Mouse (Mus musculus): ENCODE measurements around the gene Myo18b.

The Myo18b gene

DNA sequence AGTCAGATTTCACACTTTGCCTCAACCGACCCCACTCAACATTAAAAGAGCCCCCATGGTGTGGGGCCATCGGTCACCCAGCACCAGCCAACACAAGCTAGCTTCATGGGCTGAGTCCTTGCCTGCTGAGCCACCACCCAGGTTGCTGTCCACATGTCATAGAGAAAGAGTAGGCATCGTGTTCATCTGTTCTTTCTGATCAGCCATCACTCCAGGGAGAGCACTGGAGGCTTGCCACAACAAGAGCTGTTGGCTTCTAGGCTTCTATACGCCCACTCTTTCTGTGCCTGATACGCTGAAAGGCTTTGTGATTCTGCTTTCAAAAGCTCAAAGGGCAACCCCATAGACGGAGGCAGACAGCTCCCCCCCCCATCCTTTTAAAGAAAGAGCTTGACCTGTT is 151.0 kb downstream of the Myo18b start:
- no peak for DNase-seq (ENCODE audit: low spot score)

DNA sequence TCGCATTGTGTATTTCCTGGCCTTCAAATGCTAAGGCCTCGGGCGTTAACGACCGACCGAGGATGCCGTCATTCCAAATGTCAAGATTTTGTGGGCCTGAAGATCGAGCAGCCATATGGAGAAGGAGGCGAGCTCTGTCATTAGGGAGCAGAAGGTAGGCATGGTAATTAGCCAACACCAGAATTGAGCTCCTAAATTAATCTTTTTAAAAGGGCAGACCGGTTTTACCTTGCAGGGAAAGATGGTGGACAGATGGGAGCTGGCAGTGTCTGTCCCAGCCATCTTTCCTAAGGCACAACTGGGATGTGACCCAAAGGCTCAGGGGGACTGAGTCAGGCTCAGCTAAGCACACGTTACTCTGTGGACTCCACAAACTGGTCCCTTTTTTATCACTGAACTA is 151.6 kb downstream of the Myo18b start:
- no peak for DNase-seq (ENCODE audit: low spot score)

DNA sequence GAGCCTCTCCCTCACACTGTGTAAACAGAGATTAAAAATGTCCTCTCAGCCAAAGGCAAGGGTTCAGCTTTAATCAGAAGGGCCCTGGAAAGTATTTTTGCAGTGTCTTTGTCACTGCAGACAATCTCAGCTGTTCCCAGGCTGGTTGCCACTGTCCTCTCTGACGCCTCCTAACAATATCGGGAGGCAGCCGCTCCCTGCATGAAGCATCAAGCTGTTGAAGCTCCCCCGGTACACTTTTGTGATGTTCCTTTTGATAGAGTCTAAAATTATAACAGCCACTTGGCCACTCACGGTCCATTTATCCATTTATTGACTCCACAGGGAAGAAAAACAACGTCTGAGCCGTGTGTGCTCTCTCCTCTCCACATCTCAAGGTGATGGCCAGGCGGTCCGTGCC is 153.0 kb downstream of the Myo18b start:
- DNase-seq (ENCODE audit: low spot score): no peak

DNA sequence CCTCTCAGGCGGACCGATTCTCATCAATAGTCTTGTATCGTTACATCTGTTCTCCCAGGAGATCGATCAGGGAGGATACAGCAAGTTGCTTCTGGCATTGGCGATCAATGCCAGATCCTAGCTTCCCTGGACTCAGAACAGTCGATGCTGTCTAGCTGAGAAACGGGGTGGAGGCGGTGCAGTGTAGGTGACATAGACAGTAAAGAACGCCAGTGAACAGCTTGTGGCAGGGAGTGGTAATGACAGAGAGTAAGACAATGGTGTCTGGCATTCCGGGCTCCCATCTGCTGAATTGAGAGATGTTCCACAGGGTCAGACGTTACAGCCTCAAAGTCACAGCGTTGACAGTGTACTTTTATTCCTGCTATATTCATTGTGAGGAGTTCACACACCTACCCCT is 155.5 kb downstream of the Myo18b start:
- DNase-seq (ENCODE audit: low spot score): no peak

DNA sequence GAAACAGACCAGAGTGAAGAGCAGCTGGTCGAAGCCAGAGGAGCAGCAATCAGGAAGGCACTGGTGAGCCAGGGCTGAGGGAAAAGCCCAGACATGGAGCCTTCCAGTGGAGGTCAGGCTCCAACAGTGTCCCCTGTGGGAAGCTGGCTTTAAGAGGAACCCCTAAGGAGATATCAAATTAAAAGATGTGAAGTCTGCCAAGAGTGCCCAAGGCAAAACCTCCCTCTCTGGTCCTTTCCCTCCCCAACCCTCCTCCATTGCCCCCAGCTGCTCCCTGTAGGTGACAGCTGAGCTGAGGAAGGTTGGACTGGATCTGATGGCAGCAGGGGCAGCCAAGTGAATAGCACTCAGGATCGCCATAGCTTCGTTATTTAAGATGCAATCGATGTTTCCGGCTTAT is 161.1 kb downstream of the Myo18b start:
- no peak for DNase-seq (ENCODE audit: low spot score)

DNA sequence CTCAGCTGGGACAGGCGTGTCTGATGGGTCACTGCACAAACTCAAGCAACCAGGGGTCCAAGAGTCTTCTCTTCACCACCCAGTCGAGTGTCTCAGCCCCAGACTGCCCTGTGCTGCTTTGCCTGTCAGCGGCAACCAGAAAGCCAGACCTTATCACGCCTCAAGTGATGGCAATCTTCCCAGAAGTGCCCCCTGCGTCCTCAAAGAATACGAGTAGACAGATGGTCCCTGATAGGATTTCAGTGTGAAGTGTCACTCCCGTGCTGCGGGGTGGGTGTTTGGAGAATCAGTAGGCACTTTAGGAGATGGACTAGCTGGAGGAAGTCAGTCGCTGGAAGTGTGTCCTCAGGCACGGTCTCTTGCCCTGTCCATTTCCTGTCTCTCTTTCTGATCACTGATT is 165.6 kb downstream of the Myo18b start:
- DNase-seq (ENCODE audit: low spot score): no peak

DNA sequence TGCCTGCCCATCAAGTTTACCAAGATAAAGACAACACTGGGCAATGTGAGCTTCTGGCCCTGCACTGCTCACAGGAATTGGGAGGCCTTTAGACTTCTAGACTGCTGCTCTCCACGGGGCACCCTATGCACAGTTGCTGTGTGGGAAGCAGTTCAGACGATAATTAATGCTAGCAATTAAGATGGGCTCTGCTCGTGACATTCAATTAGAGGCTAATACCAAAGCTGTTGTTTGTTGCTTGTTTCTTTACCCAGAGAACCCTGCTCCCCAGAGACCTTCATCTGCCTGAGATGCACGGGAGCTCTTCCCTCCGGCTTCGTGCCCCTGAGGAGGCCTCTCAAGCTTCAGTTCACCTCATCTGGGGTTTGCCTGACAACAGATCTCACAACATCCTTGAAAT is 167.7 kb downstream of the Myo18b start:
- no peak for DNase-seq (ENCODE audit: low spot score)

DNA sequence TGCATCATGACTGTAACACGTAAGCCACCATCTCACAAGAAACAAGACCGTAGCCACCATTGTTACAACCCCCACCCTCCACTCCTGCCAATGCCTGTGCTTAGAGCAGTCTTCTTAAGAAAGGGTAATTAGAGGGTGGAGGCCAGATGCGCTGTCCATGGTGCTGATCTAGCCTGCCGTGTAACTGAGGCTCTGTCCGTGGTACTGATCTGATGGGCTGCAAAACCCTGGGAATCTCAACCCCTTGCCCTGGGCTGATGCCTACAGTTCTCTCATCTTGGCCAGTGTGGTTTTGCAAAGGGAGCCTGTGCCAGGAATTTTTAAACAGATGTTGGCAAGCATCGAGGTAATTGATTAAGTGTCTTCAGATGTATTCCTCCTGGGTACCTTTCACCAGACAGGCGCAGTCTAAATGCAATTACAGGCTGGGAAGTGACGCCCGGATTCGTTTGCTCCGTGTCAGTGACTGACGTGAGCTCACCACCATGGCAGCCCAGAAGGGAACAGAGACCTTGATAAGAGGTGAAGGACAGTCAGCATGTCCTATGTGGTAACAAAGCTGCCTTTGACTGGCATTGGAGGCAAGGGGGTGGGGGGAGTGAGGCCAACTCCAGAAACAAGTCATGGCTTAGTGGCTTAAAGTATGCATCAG is 177.4 kb downstream of the Myo18b start:
- DNase-seq (ENCODE audit: low spot score): peak; percentile 88

DNA sequence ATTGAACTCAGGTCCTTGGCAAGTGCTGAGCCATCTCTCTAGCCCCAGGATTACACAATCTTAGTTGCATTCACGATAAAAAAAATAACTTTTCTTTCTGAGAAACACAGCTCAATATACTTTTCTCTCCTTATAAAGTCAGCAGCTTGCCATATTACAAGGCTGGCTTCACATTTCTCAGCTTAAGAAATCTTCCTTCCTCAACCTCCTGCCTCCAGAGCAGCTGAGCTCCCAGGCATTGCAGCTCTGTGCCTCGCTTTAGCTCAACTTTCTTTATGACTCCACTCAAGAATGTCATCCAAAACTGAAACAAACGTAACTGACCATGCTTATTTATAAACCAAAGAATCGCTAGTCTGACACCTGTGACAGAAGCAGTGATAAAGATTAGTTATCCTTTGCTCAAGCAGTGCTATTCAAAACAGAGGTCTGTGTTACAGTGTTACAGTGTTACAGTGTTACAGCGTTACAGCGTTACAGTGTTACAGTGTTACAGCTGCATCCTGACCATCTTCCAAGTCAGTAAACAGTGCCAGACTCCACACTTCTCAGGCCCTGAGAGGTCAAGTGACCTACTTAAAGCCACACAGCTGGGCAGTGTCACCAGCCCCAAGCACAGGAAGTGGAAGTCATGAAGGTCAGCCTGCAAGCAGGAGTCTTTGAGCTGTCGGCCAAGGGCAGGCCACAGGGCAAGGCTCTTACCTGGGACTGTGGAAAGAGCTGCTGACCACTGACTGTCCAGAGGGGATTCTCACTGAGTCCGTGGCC is 181.3 kb downstream of the Myo18b start:
- DNase-seq (ENCODE audit: low spot score): no peak

DNA sequence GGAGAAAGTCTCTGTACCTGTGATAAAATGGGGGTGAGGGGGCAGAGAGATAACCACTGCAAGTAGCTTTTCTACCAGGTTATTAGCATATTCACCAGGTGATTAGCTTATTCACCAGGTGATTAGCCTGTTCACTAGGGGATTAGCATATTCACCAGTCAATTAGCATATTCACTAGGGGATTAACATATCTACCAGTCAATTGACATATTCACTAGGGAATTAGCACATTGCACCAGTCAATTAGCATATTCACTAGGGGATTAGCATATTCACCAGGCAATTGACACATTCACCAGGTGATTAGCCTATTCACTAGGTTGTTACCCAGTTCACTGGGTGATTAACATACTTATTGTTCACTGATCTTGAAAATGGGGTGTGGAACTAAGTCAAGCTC is 186.3 kb downstream of the Myo18b start:
- DNase-seq (ENCODE audit: low spot score): no peak

DNA sequence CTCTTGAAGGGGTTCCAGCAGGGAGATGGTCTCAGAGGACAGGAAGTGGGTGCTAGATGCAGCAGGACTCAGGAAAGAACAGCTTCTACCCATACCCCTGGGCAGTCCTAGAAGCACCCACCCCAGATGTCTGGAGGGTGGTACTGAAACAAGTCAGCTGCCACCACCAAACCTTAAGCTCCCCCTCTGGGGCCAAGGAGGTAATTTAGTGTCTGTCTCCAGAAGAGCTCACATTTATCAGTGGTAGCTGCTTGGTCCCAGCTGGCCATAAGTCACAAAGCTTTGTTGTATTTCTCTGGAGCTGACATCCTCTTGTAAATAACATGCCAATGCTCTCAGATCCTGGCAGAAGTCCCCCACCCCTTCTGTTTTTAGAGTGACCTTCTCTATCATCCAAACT is 187.7 kb downstream of the Myo18b start:
- DNase-seq (ENCODE audit: low spot score): no peak

DNA sequence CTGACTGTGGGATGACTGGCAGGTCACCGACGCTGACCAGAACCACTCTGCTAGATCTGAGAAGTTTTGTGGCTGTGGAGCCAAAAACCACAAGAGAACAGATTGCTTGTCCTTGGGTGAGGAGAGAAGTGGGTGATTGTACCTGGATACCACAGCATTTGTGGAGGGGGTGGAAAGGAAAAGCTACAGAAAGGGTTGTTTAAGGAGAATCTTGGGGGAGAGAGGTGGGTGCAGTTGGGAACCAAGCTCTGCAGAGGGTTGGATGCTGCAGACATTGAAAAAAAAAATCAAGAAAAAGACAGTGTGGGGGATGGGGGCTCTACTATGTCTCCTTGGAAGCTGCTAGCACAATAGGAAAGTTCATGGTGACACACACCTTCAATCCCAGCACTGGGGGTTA is 188.7 kb downstream of the Myo18b start:
- DNase-seq (ENCODE audit: low spot score): no peak

DNA sequence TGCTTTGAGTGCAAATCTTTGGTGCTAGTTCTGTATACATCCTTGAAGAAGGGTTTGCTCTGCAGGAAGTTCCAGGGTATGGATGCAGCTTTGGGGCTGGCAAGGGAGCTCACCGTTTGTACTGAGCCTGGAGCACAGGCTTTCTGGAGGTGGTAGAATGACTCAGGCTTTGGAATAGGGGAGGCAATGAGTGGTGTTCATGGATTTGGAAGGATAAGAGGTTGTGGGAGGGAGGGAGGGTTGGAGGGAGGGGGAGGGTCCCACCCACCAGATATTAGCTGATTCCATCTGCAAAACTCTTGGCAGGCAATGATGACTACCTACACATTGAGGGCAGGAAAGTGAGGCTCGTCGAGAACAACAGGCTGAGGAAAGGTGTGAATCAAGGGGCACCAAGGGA is 195.4 kb downstream of the Myo18b start:
- DNase-seq (ENCODE audit: low spot score): no peak

DNA sequence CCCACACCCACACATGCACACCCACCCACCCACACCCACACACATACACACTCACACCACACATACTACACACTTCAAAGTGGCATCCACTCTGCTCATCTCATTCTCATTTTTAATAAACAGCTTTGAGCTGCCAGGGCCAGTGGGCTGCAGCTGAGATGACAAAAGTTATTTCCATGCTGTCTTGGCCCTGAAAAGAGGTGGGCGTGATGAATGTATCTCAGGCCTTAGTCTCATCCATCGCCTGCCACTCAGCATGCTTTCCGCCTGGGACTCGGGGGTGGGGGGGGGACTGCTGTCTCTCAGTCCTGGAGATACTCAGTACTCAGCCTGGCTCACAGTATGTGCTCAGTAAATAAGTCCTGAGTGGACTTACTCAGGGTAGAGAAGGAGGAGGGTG is 199.5 kb downstream of the Myo18b start:
- no peak for DNase-seq (ENCODE audit: low spot score)

DNA sequence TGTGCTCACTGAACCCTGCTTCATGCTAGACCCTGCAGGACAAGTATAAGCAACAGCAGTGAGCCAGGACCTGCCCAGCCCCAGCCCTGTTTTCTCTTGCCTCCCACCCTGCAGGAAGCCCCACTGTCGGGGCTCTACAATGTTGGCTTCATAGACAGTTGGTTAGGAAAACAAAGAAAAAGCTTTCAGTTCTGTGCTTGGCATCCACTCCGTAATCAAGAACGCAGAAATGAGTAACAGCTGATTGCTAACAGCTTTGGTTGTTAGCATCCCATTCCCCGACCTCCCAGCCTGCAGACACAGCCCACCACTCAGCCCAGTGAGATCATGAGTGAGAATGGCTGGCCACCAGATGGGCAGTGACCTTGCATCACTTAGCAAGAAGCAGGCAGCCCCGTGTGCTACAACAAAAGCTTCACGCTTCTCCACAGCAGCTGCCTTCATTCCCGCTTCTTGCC is 200.9 kb downstream of the Myo18b start:
- DNase-seq (ENCODE audit: low spot score): no peak

DNA sequence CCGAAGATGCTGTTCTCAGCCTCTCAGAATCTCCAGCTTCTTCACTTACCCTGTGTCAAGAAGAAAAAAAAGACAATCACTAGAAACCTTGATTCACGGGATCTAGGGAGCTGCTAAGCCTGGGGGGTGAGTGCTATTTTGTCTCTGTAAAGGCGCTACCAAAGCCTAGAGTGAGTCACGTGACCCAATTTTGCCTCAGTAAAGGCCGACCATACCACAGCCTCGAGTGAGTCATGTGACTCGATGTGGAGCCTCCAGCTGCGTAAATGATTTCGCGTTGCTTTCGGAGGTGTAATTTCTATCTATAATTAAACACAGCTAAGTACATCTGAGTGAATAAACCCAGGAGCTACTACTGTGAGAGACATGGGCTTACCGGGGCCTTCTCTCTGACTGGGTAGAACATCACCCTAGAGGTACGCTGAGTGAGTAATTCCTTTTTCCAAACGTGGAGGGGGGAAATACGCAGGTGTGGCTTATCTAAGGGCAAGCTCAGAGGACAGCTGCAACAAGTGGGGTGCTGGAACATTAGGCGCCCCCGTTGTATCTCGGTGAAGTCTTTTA is 202.8 kb downstream of the Myo18b start:
- no peak for DNase-seq (ENCODE audit: low spot score)

DNA sequence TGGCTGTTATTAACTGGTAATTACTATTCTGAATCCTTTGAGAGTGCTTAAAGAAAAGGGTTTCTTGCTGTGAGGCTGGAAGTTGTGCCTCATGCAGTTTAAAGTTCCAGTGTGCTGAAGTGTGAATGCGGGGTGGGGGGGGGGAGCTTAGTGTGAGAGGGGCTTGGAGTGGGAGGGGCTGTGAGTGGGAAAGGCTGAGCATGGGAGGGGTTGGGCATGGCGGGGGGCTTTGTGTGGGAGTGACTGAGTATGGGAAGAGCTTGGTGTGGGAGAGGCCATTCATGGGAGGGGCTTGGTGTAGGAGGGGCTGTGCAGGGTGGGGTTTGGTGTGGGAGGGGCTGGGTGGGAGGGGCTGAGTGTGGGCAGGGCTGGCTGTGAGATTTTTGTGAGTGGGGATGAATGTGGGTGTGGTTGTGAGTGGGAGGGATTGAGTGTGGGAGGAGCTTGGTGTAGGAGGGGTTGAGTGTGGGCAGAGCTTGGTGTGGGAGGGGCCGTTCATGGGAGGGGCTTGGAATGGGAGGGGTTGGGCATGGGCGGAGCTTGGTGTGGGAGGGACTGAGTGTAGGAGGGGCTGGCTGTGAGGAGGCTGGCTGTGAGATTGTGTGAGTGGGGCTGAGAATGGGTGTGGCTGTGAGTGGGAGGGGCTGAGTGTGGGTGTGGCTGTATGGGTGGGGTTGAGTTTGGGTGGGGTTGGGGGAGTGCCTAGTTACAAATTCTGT is 208.9 kb downstream of the Myo18b start:
- no peak for DNase-seq (ENCODE audit: low spot score)

DNA sequence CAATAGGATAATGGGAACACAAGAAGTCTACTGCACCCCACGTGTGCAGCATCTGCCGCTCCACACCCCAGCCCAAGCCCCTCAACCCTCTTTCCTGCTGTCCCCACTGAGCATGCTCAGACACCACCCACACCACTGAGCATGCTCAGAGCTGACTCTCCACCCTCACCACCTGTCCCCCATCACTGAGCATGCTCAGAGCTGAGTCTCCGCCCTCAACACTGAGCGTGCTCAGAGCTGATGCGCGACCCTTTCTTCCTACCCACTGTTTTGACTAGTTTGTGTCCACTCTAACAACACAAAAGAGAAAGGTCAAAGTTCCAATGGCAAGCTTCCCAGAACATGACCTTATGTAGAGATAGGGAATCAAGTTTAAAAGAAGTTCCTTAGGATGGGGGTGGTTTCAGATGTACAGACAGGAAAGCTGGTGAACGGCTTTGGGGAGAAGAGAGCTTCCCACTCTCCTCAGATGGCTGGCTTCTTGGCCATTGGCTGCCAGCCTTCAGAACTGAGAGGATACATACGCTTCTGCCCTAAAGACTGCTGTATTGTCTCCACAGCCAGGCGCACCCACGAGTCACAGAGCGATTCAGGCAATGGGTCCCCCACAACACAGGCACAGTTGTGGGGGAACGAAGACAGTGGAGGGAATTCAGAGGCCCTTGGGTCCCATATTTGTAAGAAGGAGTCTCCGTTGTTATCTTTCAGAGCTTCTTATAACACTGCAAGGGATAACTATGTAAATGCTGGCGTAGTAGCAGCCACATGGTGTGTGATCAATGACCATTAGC is 209.7 kb downstream of the Myo18b start:
- no peak for DNase-seq (ENCODE audit: low spot score)

DNA sequence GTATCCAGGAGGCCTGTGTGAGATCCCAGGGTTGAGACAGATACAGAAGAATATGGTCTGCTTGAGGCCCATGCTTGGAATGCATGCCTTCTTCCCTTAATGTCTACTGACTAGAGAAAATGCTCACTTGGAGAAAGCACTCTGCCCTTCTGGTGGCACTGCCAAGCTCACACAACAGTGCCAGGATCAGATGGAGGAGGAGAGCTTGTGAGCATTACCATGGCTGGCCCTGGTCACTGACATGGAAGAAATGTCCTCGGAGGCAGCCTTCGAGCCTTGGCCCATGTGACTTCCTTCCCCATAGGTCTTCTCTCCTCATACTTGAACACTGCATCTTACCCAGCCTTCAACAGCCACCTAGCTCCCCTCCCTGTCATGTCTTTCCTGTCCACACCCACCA is 216.9 kb downstream of the Myo18b start:
- no peak for DNase-seq (ENCODE audit: low spot score)

DNA sequence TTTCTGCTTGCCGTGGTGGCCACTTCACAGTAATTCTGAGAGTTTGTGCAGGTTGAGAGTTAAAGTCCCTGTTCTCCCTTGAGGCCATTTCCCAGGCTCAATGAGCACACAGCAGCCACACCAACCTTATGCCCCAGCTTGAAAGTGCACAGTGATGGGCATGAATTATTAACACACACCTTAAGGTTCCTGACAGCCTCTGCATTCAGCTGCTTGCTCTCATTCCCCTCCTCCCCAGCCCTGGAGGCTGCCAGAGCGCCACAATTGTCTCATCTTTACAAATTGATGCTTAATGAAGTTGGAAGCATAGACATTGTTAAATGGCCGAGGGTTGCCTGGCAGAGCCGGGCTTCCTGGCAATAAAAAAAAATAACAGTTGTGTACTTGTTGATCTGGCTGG is 218.0 kb downstream of the Myo18b start:
- DNase-seq (ENCODE audit: low spot score): no peak

DNA sequence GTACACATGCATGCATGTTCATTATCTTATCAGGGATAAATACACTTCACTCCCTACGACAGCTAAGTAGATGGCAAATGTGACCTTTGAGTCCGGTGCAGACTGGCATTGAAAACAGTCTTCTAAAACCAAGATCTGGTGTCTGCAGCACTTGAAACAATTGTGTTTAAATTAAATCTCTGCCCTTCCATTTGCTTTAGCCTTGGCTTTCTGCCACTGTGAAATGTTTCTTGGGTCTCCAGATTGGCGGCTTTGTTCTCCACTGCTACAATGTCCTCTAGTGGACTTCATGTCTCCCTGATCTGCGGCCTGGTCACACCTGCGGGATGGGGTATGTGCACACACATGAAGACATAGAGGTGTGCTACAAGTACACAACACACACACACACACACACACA is 221.4 kb downstream of the Myo18b start:
- no peak for DNase-seq (ENCODE audit: low spot score)

DNA sequence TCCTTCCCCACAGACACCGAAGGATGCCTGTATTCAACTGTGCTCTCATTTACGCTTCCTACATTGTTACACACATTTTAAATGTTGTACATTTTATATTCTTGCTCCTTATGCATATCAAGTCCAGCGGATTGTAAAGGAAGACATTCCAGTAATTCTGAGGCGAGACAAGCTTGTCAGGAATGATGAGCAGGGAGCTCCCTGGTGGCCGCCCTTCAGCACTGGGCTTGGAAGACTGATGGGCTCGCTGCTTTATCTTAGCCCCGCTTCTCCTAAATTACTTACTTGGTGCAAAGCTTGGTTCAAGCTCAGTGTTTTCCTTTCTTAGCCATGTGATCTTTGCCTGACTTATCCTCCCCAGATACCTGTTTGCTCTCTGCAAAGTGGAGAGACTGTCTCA is 223.7 kb downstream of the Myo18b start:
- no peak for DNase-seq (ENCODE audit: low spot score)
